Mouse (Mus musculus): ENCODE results near the gene Phactr2.
"Not testable (repeated sequence)": the region's sequence is repeated elsewhere in the genome, so short reads cannot be mapped to it uniquely, and the experiment has no call there.

The Phactr2 gene

DNA sequence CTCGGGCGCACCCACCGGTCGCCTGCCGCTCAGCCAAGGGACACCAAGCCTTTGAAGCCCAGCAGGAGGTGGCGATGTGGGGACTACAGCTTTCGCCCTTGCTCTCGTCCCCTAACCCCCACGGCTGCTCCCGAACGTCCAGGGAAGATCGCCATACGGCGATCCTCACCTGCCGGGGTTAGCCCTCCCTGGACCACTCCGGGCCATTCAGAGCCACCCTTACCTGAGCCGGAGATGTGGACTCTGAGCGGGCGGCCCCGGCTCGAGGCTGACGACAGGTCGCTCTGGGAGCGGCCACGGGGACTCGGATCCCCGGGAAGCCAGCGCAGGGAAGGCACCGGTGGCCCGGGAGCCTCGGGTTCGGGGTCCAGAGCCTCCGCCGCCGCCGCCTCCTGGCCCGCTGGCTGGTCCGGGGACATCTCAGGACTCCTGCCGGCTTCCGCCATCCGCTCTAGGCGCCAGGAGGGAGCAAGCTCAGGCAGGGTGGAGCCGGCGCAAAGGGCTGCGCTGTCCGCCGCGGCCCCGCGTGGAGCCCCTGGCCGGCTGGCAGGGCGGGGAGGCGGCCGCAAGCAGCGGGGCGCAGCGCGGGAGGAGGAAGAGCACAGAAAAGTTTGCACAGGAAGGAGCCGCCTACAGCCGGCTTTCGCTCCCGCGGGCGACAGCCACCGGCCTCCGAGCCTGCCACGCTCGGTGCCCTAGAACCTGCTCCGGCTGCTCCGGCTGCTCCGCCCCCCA lies at the start of gene Phactr2:
TSS of gene Phactr2 (minus strand) at position 580 of the 735 bp plus-strand sequence.
- no peak for DNase-seq (ENCODE audit: low read depth, low spot score)

DNA sequence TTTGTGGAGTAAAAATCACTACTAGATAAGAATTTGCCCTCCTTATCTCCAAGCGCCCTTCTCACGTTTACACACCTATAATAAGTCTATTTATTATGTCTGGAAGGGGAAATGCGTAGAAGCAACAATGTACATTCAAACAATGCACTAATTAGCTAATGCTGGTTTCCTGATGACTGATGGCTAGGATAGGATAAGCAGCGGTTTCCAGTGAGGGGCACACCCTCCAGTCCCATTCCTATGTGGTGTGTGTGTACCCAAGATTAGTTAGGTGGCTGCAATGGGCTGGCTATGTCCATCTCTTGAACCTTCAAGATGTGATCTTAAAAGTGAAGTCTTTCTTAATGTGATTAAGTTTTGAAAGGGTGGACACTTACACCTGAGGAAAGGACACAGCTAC lies 47.6 kb upstream of the Phactr2 start:
- DNase-seq (ENCODE audit: low read depth, low spot score), result no peak

DNA sequence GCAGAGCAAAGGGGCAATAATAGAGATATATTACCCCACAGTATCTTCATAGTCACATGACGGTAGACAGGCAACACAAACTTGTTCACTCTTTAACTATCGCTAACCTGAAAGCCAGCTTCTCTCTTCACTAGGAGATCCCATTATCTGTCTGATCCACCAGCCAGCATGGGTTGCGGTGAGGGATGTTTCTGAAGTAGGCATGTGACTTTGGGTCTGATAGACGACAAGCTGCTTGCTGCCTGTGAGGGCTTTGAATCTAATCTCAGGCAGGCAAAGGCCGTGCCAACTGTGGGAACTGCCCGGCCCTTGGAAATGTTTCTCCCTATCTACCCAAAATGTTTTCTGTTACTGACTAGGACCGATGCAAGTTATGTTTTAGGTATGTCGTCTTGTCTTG lies 28.2 kb upstream of the Phactr2 start:
- no peak for DNase-seq (ENCODE audit: low read depth, low spot score)

GRCm38 (mm10) chr10:13501533-13501932 lies 27.3 kb upstream of the Phactr2 start:
- DNase-seq (ENCODE audit: low read depth, low spot score), result not testable (repeated sequence)

DNA sequence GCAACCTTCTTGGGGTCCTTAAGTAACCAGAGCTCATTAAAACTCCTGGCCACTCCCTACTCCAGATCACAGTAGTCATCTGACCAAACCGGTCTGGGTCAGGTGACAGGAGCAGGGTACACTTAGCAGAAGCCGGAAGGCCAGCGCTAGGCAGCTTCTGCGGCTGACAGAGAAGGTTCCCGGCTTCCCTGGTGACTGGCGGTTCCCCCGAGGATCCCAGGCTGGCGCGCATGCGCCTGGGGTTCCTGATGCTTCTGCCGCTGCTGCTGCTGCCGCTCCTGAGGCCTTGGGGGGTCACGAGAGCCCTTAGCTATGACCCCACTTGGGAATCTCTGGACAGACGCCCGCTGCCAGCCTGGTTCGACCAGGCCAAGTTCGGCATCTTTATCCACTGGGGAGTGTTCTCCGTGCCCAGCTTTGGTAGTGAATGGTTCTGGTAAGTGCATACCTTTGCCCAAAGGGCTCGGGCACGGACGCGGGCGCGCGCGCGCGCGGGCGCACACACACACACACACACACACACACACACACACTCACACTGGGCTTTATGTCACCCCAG lies 26.8 kb upstream of the Phactr2 start:
- peak; percentile 85 for DNase-seq (ENCODE audit: low read depth, low spot score)

DNA sequence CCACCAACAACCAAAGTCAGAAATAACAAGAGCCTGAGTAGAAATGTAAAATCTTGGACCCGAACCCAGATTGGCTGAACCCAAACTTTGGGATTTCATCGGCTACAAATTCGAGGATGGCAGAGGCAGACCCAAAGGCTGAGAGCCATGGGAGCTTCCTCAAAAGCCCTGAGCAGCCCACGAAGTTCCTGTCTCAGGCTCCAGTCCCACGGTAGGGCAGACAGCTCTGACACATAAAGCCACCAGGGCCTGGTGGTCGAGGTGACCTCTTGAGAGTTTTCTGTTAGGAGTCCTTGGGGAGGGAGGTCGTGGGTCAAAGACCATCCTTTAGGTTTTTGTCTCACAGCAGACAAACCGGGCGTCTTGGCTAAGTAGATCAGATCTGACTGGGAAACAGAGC lies 26.3 kb upstream of the Phactr2 start:
- no peak for DNase-seq (ENCODE audit: low read depth, low spot score)

GRCm38 (mm10) chr10:13499331-13499730 lies 25.1 kb upstream of the Phactr2 start, which contains the start of gene Fuca2:
Gene Fuca2 (plus strand): TSS chr10:13499540.
- DNase-seq (ENCODE audit: low read depth, low spot score), result no peak

DNA sequence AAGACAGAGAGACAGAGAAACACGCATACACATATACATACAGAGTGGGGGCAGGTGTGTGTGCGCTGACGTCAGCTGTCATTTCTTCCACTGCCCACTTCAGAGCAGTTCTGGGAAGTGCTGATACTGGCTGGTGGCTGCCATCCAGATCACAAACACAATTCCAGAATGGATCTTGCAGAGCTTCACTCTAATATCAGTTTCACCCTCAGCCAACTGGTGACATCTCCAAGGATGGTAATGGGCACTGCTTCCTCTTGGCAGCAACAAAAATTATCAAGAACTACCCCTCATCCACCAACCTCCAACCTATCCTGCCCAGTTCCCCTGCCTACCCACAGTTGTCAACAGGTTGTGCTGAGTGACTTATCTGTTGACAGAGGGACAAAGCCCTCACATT lies 22.1 kb upstream of the Phactr2 start:
- DNase-seq (ENCODE audit: low read depth, low spot score), result no peak

DNA sequence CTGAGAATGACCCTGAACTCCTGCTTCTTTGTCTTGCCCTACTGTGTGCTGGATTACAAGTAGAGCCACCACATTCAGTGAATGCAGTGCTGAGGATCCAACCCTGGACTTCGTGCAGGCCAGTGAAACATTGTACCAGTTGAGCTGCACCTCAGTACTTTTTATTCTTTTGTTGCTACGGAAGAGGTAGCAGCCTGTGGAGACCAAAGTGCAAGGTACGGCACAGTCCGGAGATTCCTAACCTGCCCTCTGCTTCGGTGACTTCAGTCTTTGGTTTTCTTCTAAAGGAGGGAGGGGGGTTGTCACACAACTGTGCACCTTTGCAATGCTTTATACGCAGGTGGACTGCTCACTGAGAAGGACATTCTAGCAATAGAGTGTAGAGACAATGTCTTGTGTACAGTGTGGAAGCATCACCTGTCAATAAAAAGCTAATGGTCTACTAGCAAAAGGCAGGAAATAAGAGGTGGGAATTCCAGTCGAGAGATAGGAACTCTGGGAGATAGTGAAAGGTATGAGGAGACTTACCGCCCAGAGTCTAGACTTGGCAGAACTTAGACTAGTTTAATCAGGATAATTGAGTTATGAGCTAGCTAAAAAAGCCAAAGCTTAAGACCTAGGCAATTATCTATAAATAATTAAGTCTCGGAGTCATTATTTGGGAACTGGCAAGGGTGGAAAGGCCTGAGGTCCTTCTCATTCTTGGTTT lies 19.9 kb upstream of the Phactr2 start:
- no peak for DNase-seq (ENCODE audit: low read depth, low spot score)

GRCm38 (mm10) chr10:13489671-13490070 lies 15.5 kb upstream of the Phactr2 start:
- no peak for DNase-seq (ENCODE audit: low read depth, low spot score)

GRCm38 (mm10) chr10:13485958-13486357 lies 11.7 kb upstream of the Phactr2 start:
- DNase-seq (ENCODE audit: low read depth, low spot score), result no peak

DNA sequence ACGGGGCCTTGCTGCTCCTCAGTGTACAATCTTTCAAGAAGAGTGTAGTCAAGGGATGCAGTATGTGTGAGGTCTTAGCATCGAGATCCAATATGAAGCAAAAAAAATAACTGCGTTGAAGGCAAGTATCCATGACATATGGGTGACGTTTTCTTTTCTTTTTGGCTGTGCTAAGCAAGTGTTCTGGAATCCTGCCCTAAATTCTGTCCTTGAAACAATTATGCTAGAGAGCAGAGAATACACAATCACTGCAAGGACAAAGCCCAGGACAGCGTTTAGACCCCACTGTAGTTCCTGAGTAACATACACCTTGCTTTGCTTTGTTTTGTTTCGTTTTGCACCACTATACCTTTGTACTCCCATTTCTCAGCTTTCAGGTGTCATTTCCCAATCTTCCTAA lies 5.1 kb upstream of the Phactr2 start:
- DNase-seq (ENCODE audit: low read depth, low spot score), result no peak

- DNase-seq (ENCODE audit: low read depth, low spot score), result no peak
Observed at GRCm38 (mm10) chr10:13475121-13475520, 909 bp upstream of the Phactr2 start.

DNA sequence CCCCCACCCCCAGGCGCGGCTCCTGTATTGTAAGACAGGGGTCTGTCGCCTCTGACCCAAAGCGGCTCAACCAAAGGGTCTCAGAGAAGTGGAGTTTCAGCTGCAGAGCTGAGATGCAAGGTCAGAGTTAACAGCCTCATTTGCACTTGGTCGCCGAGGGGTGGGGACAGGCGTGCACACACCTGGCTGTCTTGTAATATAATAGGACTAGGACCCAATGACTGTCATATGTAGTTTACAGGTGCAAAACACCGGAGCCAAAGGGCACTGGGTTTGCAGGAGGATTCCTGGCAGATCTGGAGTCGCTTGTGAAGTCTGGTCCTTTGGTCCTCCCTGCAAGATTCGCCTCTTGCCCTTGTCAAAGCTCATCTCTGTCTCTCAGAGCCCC lies 350 bp upstream of the Phactr2 start:
- no peak for DNase-seq (ENCODE audit: low read depth, low spot score)

DNA sequence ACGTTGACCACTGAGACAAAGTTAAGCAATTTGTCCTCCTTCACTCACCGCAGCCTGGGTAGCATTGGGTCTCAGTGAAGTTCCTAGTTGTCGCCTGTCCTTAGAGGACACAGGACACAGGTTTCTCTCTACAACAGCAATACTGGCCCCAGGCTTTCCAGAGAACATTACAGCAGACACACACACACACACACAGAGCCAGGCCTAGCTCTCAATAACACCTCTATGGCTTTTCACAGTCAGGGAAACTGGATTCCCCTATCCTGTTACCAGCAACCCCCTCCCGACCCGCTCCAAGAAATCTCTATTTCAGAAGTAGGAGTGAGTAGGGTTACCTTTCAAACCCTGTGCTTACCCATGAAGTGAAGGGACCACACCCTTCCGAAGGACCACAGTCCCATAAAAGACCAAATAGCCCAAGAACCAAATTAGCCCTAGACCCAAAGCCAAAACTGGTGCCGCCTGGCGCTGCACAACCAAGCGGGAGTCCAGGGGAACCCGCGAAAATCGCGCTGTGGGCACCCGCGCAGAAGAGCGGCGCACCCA lies 852 bp downstream of the Phactr2 start:
- DNase-seq (ENCODE audit: low read depth, low spot score), result no peak

DNA sequence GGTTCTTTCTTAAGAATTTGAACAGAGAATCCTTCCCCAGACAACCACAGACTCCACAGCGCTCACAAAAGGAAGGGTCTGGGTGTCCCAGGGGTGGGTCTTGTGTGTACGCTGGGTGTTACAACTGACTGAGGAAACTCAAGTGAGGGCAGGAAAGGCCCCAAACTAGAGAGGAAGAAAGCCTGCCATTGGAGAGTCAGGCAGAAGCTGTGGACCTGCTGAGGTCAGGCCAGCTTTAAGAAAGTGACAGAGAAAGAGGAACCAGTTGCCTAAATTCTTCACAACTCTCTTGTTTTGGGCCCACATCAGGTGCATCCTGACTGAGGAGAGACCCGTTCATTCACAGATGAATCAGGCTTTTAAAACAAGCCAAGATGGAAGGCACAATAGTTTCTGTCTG lies 4.0 kb downstream of the Phactr2 start:
- no peak for DNase-seq (ENCODE audit: low read depth, low spot score)

DNA sequence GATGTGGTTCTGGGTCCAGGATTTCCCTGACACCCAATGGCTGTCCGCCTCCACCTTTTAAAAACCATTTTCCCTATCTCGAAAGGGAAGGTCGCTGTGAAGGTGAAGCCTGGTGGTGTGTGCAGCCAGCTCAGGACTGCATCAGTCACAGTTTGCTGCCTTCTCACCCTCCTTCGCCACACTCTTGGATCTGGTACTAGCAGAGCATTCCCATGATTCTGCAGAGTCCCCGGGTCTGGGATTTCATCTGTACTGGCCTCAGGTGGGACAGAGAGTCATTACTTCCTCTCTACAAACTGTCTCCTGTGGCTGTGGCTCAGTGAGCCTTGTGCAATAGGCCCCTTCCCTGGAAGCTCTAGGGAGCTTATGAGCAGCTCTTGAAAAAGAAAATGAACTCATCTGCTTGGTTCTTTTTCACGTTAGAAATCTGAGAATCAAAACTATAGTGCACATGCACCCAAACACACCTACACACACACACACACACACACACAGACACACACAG lies 6.1 kb downstream of the Phactr2 start:
- DNase-seq (ENCODE audit: low read depth, low spot score), result not testable (repeated sequence)

- no peak for DNase-seq (ENCODE audit: low read depth, low spot score)
Observed at GRCm38 (mm10) chr10:13466925-13467324, 7.3 kb downstream of the Phactr2 start.

GRCm38 (mm10) chr10:13464295-13464694 lies 9.9 kb downstream of the Phactr2 start:
- not testable (repeated sequence) for DNase-seq (ENCODE audit: low read depth, low spot score)

GRCm38 (mm10) chr10:13453200-13453990 lies 20.8 kb downstream of the Phactr2 start:
- DNase-seq (ENCODE audit: low read depth, low spot score), result no peak

GRCm38 (mm10) chr10:13451640-13452039 lies 22.6 kb downstream of the Phactr2 start:
- DNase-seq (ENCODE audit: low read depth, low spot score), result no peak

Data from forelimb bud, embryonic 11.5 days (tissue).